Mouse (Mus musculus) testis, adult 2 months (tissue): ENCODE measurements around the gene Atp6v0d1. TPM values are rescaled to one million over a fixed set of nuclear protein-coding genes. Genes with fewer than 3 reads are reported as not detected.

Experiments used
- H3K27ac ChIP-seq: fragments of 200-500 bp; 2 replicates; pipeline ENCODE4 v1.5.1; 2012; ENCODE audit warnings: low read depth, low read length; ENCODE audit not compliant: control insufficient read depth, insufficient read depth
- H3K27me3 ChIP-seq: fragments of 200-500 bp; 2 replicates; pipeline ENCODE4 v1.6.1; 2012; ENCODE audit warnings: mild to moderate bottlenecking, low read length, moderate library complexity; ENCODE audit not compliant: control insufficient read depth, insufficient read depth
- H3K36me3 ChIP-seq: fragments of 200-500 bp; 2 replicates; pipeline ENCODE4 v1.6.1; 2012; ENCODE audit warnings: mild to moderate bottlenecking, low read length; ENCODE audit not compliant: control insufficient read depth, insufficient read depth
- H3K4me1 ChIP-seq: fragments of 200-500 bp; 2 replicates; pipeline ENCODE4 v1.6.1; 2012; ENCODE audit warnings: low read length; ENCODE audit not compliant: control insufficient read depth, insufficient read depth
- H3K4me3 ChIP-seq: fragments of 200-500 bp; 2 replicates; pipeline ENCODE4 v1.5.1; 2012; ENCODE audit warnings: low read depth, mild to moderate bottlenecking, low read length, moderate library complexity, mixed read lengths; ENCODE audit not compliant: control insufficient read depth
- CTCF ChIP-seq: fragments of 200-500 bp; IDR thresholded peaks from 2 replicates; pipeline ENCODE4 v1.5.1; 2012; ENCODE audit warnings: low read depth, mild to moderate bottlenecking, inconsistent platforms, low read length, moderate library complexity; ENCODE audit not compliant: control insufficient read depth, insufficient read depth, insufficient replicate concordance
- POLR2A ChIP-seq: fragments of 200-500 bp; IDR thresholded peaks from 2 replicates; pipeline ENCODE4 v1.6.1; 2012; ENCODE audit warnings: low read depth, mild to moderate bottlenecking, inconsistent platforms, low read length, moderate library complexity; ENCODE audit not compliant: control insufficient read depth
- polyA plus RNA-seq: library from polyadenylated mRNA; depleted of rRNA; stranded (reverse); fragments of >200 nt; gene quantifications from 2 replicates; pipeline ENCODE4 v1.2.3, GENCODE M21; 2012

The Atp6v0d1 gene
- polyA plus RNA-seq, 1 experiment, result 47.4 TPM

- peaks cover 4% of the 10 kb centered on the region; the same call in 1 of the 2 replicates for H3K4me1 ChIP-seq
- H3K27ac ChIP-seq, result no peak overlapping the region
- peak; percentile 46; the same call in 1 of the 2 replicates for TF ChIP-seq CTCF
- TF ChIP-seq POLR2A, result no peak
- H3K27me3 ChIP-seq, result no peaks in the 10 kb centered on the region
- no peaks in the 10 kb centered on the region for H3K36me3 ChIP-seq
- no peak overlapping the region for H3K4me3 ChIP-seq
These were observed 30.7 kb upstream of the Atp6v0d1 start for GRCm38 (mm10) chr8:105596362-105597034.

GRCm38 (mm10) chr8:105594451-105595242 lies 28.8 kb upstream of the Atp6v0d1 start:
- Histone ChIP-seq H3K27ac (peak overlapping the region; percentile 2; the same call in 1 of the 2 replicates), H3K27me3 (no peaks in the 10 kb centered on the region), H3K36me3 (no peaks in the 10 kb centered on the region), H3K4me3 (no peak overlapping the region; the same call in 1 of the 2 replicates), H3K4me1 (peaks cover 4% of the 10 kb centered on the region; the same call in 1 of the 2 replicates)
- TF ChIP-seq POLR2A (no peak), CTCF (no peak)

- Histone ChIP-seq H3K4me3 (peak overlapping the region; percentile 14), H3K27ac (no peak overlapping the region), H3K4me1 (peaks cover 4% of the 10 kb centered on the region; the same call in 1 of the 2 replicates), H3K36me3 (no peaks in the 10 kb centered on the region), H3K27me3 (no peaks in the 10 kb centered on the region)
- TF ChIP-seq POLR2A (no peak), CTCF (no peak)
These were observed 28.0 kb upstream of the Atp6v0d1 start for GRCm38 (mm10) chr8:105593859-105594258.

- TF ChIP-seq CTCF, result no peak
- TF ChIP-seq POLR2A, result no peak
These were observed 26.6 kb upstream of the Atp6v0d1 start for GRCm38 (mm10) chr8:105592431-105592830.

GRCm38 (mm10) chr8:105579719-105580118 lies 13.9 kb upstream of the Atp6v0d1 start:
- Histone ChIP-seq H3K27me3 (no peaks in the 10 kb centered on the region), H3K4me3 (no peak overlapping the region), H3K36me3 (no peaks in the 10 kb centered on the region), H3K4me1 (no peaks in the 10 kb centered on the region), H3K27ac (no peak overlapping the region)
- TF ChIP-seq CTCF (no peak), POLR2A (no peak)

More at GRCm38 (mm10) chr8:105592431-105592830, 26.6 kb upstream of the Atp6v0d1 start:
- no peaks in the 10 kb centered on the region for H3K36me3 ChIP-seq
- peaks cover 4% of the 10 kb centered on the region; the same call in 1 of the 2 replicates for H3K4me1 ChIP-seq
- no peak overlapping the region for H3K27ac ChIP-seq
- H3K4me3 ChIP-seq, result no peak overlapping the region
- no peaks in the 10 kb centered on the region for H3K27me3 ChIP-seq

GRCm38 (mm10) chr8:105575538-105575937 lies 9.7 kb upstream of the Atp6v0d1 start:
- Histone ChIP-seq H3K36me3 (no peaks in the 10 kb centered on the region), H3K27ac (no peak overlapping the region), H3K4me1 (no peaks in the 10 kb centered on the region), H3K27me3 (no peaks in the 10 kb centered on the region), H3K4me3 (no peak overlapping the region)
- TF ChIP-seq CTCF (no peak), POLR2A (no peak)

GRCm38 (mm10) chr8:105574741-105575140 lies 8.9 kb upstream of the Atp6v0d1 start:
- Histone ChIP-seq H3K27ac (no peak overlapping the region), H3K36me3 (no peaks in the 10 kb centered on the region), H3K27me3 (no peaks in the 10 kb centered on the region), H3K4me1 (no peaks in the 10 kb centered on the region), H3K4me3 (no peak overlapping the region)
- TF ChIP-seq POLR2A (no peak), CTCF (no peak)
